Comparison of ENCODE assay signal across 19 mouse cellular contexts in genomic region chr17:32472176-32472575, GRCm38 (mm10). TPM values are rescaled to one million over a fixed set of nuclear protein-coding genes. Genes with fewer than 3 reads are reported as not detected.
"Had no signal": no experiment of that assay in that cellular context is flagged by ENCODE, and none has a peak within 500 bp of the region (broad histone marks: within the 10 kb centered on the region; RNA-seq: fewer than 3 reads in every experiment).

No protein-coding gene starts in this region.

- H3K4me3 ChIP-seq: limb, embryonic 12.5 days; liver, embryonic 13.5 days; myocyte; neural tube, embryonic 15.5 days had no signal

- H3K9me3 ChIP-seq: limb, embryonic 12.5 days; liver, embryonic 13.5 days; neural tube, embryonic 15.5 days had no signal

- ATAC-seq: lung, postnatal 0 days had no signal

- H3K36me3 ChIP-seq: limb, embryonic 12.5 days; liver, embryonic 13.5 days; neural tube, embryonic 15.5 days had no signal

- H3K27me3 ChIP-seq: liver, embryonic 13.5 days; neural tube, embryonic 15.5 days had no signal

- DNase-seq: kidney, adult 11 months; kidney, adult 9 months; kidney, postnatal 10 days; kidney, postnatal 4 days; liver; liver, embryonic 13.5 days; lung, adult 18-20 months; lung, postnatal 36 days; midbrain, embryonic 14.5 days; right cerebral cortex, adult 18-20 months; thymus, adult 18-20 months; thymus, postnatal 14 days had no signal

- H3K4me1 ChIP-seq: limb, embryonic 12.5 days; neural tube, embryonic 15.5 days had no signal

- H3K27ac ChIP-seq: limb, embryonic 12.5 days; liver, embryonic 13.5 days; neural tube, embryonic 15.5 days had no signal

RNA-seq across cellular contexts. Expression of gene Cyp4f39, which starts 19.7 kb away (rescaled TPM):
- total RNA-seq: left cerebral cortex, adult 8-10 months; left cerebral cortex, postnatal 25 days had no signal
- polyA plus RNA-seq: limb, embryonic 12.5 days had no signal

RNA-seq across cellular contexts. Expression of gene Pglyrp2, which starts 48.2 kb away (rescaled TPM):
- total RNA-seq: left cerebral cortex, adult 8-10 months; left cerebral cortex, postnatal 25 days had no signal
- polyA plus RNA-seq: limb, embryonic 12.5 days; midbrain, embryonic 14.5 days; myocyte; neural tube, embryonic 11.5 days; neural tube, embryonic 15.5 days had no signal
